Mouse (Mus musculus) liver, adult 2 months (tissue): ENCODE data around the gene Numb.

ENCODE experiments used
- CTCF ChIP-seq: fragments of 200-500 bp; IDR thresholded peaks from 2 replicates; pipeline ENCODE4 v1.5.1; 2011; ENCODE audit warnings: low read depth, low read length, control low read depth
- POLR2A ChIP-seq: fragments of 200-500 bp; IDR thresholded peaks from 2 replicates; pipeline ENCODE4 v1.6.1; 2011; ENCODE audit warnings: low read length, control low read depth; ENCODE audit not compliant: insufficient read depth; ENCODE audit errors: extremely low read depth

DNA sequence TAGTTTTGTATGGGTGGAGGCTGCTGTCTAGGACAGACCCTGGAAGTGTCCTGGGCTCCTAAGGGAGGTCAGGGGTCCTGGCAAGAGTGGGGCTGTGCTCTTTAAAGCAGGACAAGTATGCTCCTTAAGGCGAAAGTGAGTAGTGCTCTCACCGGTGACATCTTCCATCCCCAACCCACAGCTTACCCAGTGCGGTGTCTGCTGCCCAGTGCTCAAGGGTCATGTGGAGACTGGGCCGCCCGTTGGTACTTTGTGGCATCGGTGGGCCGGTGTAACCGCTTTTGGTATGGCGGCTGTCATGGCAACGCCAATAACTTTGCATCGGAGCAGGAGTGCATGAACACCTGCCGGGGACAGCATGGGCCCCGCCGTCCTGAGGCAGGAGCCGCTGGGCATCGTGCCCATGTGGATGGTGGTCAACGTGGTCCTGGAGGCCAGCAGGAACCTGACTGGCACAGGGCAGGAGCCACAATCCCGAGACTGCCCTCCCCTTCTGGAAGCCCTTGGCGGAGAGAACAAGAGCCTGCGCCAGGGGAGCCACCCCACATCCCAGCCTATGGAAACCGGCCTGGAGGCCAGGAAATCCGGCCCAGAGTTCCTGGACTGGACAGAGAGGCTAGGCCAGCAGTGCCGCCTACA lies 140.0 kb downstream of the Numb start:
- TF ChIP-seq POLR2A (no peak), CTCF (no peak)
